Mouse (Mus musculus) CH12.LX (cell line): ENCODE results near the gene Tac2. TPM values are rescaled to one million over a fixed set of nuclear protein-coding genes. Genes with fewer than 3 reads are reported as not detected.
A peak's percentile ranks its signal among the peaks of the same experiment; 100 is the strongest.

Experiments used
- DNase-seq: peaks from one replicate; pipeline ENCODE4 v3.0.0-alpha.2; 2013; ENCODE audit errors: extremely low read depth
- H3K27ac ChIP-seq: 2 replicates; pipeline ENCODE4 v1.5.1; 2012; ENCODE audit warnings: low read depth, mild to moderate bottlenecking, control low read depth, moderate library complexity; ENCODE audit not compliant: insufficient read depth
- H3K27me3 ChIP-seq: replicated peaks from 2 replicates; pipeline ENCODE3; 2012; ENCODE audit warnings: inconsistent platforms
- H3K36me3 ChIP-seq, 2 experiments: replicated peaks in 1 of 2; 2 replicates each; pipeline versions ENCODE3 to v1.6.1; 2012; ENCODE audit warnings: inconsistent platforms in 1 of 2, low read length in 1 of 2, mild to moderate bottlenecking in 1 of 2, mixed read lengths in 1 of 2, moderate library complexity in 1 of 2; ENCODE audit not compliant: control insufficient read depth in 1 of 2, insufficient read depth in 1 of 2
- H3K4me1 ChIP-seq, 2 experiments: 2 replicates each; pipeline ENCODE4 v1.6.1; 2012; ENCODE audit warnings: inconsistent platforms in 1 of 2, moderate library complexity in 1 of 2; ENCODE audit not compliant: insufficient read depth in 2 of 2, control insufficient read depth in 1 of 2
- H3K4me2 ChIP-seq: 2 replicates; pipeline ENCODE4 v1.6.1; 2012; ENCODE audit warnings: low read depth, mild to moderate bottlenecking, control low read depth; ENCODE audit not compliant: poor library complexity, insufficient read depth, severe bottlenecking
- H3K4me3 ChIP-seq, 3 experiments: fragments of 150-350 bp in 1 of 3; sonication (generic) in 1 of 3; replicated peaks in 1 of 3; 2 replicates each; pipeline versions ENCODE3 to v1.5.1; 2011 to 2012; ENCODE audit warnings: low read depth in 2 of 3, low read length in 2 of 3, mild to moderate bottlenecking in 2 of 3, moderate library complexity in 2 of 3, control low read depth in 1 of 3, improper control_type of control experiment in 1 of 3, inconsistent platforms in 1 of 3, mixed read lengths in 1 of 3; ENCODE audit not compliant: poor library complexity in 1 of 3
- H3K79me2 ChIP-seq: replicated peaks from 2 replicates; pipeline ENCODE4 v1.6.1; 2012; ENCODE audit warnings: mild to moderate bottlenecking, moderate library complexity; ENCODE audit not compliant: control insufficient read depth, poor library complexity, insufficient read depth, severe bottlenecking; ENCODE audit errors: extremely low read depth
- H3K9ac ChIP-seq: 2 replicates; pipeline ENCODE4 v1.6.1; 2012; ENCODE audit warnings: low read depth, mild to moderate bottlenecking, control low read depth, moderate library complexity; ENCODE audit not compliant: insufficient read depth
- H3K9me3 ChIP-seq: replicated peaks from 2 replicates; pipeline ENCODE3; 2012; ENCODE audit warnings: low read length, inconsistent platforms, mixed read lengths
- BHLHE40 ChIP-seq: IDR thresholded peaks from 2 replicates; pipeline ENCODE4 v1.6.1; 2011; ENCODE audit warnings: mild to moderate bottlenecking, low read depth, low read length, improper control_type of control experiment
- CHD1 ChIP-seq: IDR thresholded peaks from 2 replicates; pipeline ENCODE4 v1.6.1; 2012; ENCODE audit warnings: low read depth, low read length, improper control_type of control experiment, inconsistent platforms
- CTCF ChIP-seq, 2 experiments: IDR thresholded peaks in 1 of 2; conservative IDR thresholded peaks in 1 of 2; 2 replicates each; pipeline ENCODE4 v1.5.1; 2011 to 2012; ENCODE audit warnings: low read depth in 2 of 2, low read length in 2 of 2, improper control_type of control experiment in 1 of 2, inconsistent platforms in 1 of 2, mild to moderate bottlenecking in 1 of 2, moderate library complexity in 1 of 2
- ELF1 ChIP-seq: IDR thresholded peaks from 2 replicates; pipeline ENCODE4 v1.6.1; 2014; ENCODE audit warnings: low read depth, mild to moderate bottlenecking, inconsistent platforms, low read length, improper control_type of control experiment
- GABPA ChIP-seq: IDR thresholded peaks from 2 replicates; pipeline ENCODE4 v1.6.1; 2012; ENCODE audit warnings: low read depth, low read length, improper control_type of control experiment, inconsistent platforms; ENCODE audit not compliant: insufficient replicate concordance
- IRF4 ChIP-seq: IDR thresholded peaks from 2 replicates; pipeline ENCODE4 v1.6.1; 2014; ENCODE audit warnings: low read depth, mild to moderate bottlenecking, inconsistent platforms, low read length, improper control_type of control experiment
- JUND ChIP-seq: conservative IDR thresholded peaks from 2 replicates; pipeline ENCODE4 v1.6.1; 2011; ENCODE audit warnings: low read depth, low read length, improper control_type of control experiment
- KAT2A ChIP-seq: IDR thresholded peaks from 2 replicates; pipeline ENCODE4 v1.6.1; 2012; ENCODE audit warnings: low read length, improper control_type of control experiment, inconsistent platforms; ENCODE audit not compliant: insufficient replicate concordance
- MAFK ChIP-seq: IDR thresholded peaks from 2 replicates; pipeline ENCODE4 v1.6.1; 2011; ENCODE audit warnings: low read length, improper control_type of control experiment; ENCODE audit not compliant: insufficient replicate concordance
- MAX ChIP-seq: IDR thresholded peaks from 2 replicates; pipeline ENCODE4 v1.6.1; 2011; ENCODE audit warnings: low read length, improper control_type of control experiment
- MXI1 ChIP-seq: IDR thresholded peaks from 2 replicates; pipeline ENCODE4 v1.6.1; 2011; ENCODE audit warnings: mild to moderate bottlenecking, low read depth, low read length, improper control_type of control experiment
- MYC ChIP-seq: IDR thresholded peaks from 2 replicates; pipeline ENCODE4 v1.6.1; 2011; ENCODE audit warnings: low read depth, mild to moderate bottlenecking, improper control_type of control experiment, low read length
- NELFE ChIP-seq: IDR thresholded peaks from 2 replicates; pipeline ENCODE4 v1.6.1; 2011; ENCODE audit warnings: low read depth, low read length, improper control_type of control experiment
- RAD21 ChIP-seq: IDR thresholded peaks from 2 replicates; pipeline ENCODE4 v1.6.1; 2011; ENCODE audit warnings: low read depth, mild to moderate bottlenecking, low read length, improper control_type of control experiment, moderate library complexity
- RCOR1 ChIP-seq: conservative IDR thresholded peaks from 2 replicates; pipeline ENCODE4 v1.6.1; 2012; ENCODE audit warnings: low read depth, mild to moderate bottlenecking, inconsistent platforms, low read length, improper control_type of control experiment
- SIN3A ChIP-seq: IDR thresholded peaks from 2 replicates; pipeline ENCODE4 v1.6.1; 2012; ENCODE audit warnings: low read length, improper control_type of control experiment, inconsistent platforms
- SMC3 ChIP-seq: IDR thresholded peaks from 2 replicates; pipeline ENCODE4 v1.6.1; 2011; ENCODE audit warnings: low read depth, low read length, improper control_type of control experiment
- UBTF ChIP-seq: IDR thresholded peaks from 2 replicates; pipeline ENCODE4 v1.6.1; 2012; ENCODE audit warnings: low read depth, mild to moderate bottlenecking, inconsistent platforms, low read length, improper control_type of control experiment, moderate library complexity
- USF1 ChIP-seq: IDR thresholded peaks from 2 replicates; pipeline ENCODE4 v1.6.1; 2014; ENCODE audit warnings: low read depth, mild to moderate bottlenecking, inconsistent platforms, low read length, improper control_type of control experiment
- USF2 ChIP-seq: conservative IDR thresholded peaks from 2 replicates; pipeline ENCODE4 v1.6.1; 2011; ENCODE audit warnings: low read depth, low read length, improper control_type of control experiment
- ZC3H11A ChIP-seq: IDR thresholded peaks from 2 replicates; pipeline ENCODE4 v1.6.1; 2012; ENCODE audit warnings: low read depth, mild to moderate bottlenecking, inconsistent platforms, low read length, improper control_type of control experiment
- ZMIZ1 ChIP-seq: IDR thresholded peaks from 2 replicates; pipeline ENCODE4 v1.6.1; 2012; ENCODE audit warnings: low read depth, mild to moderate bottlenecking, inconsistent platforms, low read length, improper control_type of control experiment
- ZNF384 ChIP-seq: IDR thresholded peaks from 2 replicates; pipeline ENCODE4 v1.6.1; 2012; ENCODE audit warnings: low read depth, low read length, improper control_type of control experiment, inconsistent platforms
- dilution Hi-C: fragments of 300-500 bp; cut with MboI; formaldehyde crosslinking; loops from 2 replicates; pipeline ENCODE4 v1.14.3; 2020; ENCODE audit warnings: low sequenced_read_pairs; ENCODE audit not compliant: extremely low pct_unique_long_range_greater_than_20kb, extremely low pct_ligation_motif_present
- in situ Hi-C: fragments of 300-500 bp; cut with MboI; formaldehyde crosslinking; loops from 3 replicates; pipeline ENCODE4 v1.14.3; 2019; ENCODE audit warnings: low sequenced_read_pairs, low pct_ligation_motif_present, low pct_unique_long_range_greater_than_20kb, mixed read lengths
- polyA plus RNA-seq: library from polyadenylated mRNA; unstranded; fragments of >175 nt; gene quantifications from 2 replicates; pipeline ENCODE4 v1.2.1, GENCODE M21; 2012; ENCODE audit warnings: low read depth; ENCODE audit not compliant: insufficient read length
- total RNA-seq, 2 experiments: library from RNA; depleted of rRNA; stranded (reverse); fragments of 300-350 nt in 1 of 2; fragments of >200 nt in 1 of 2; gene quantifications; 2 replicates each; pipeline ENCODE4 v1.2.3; 2012 to 2014

Gene Tac2
- total and polyA plus RNA-seq, 3 experiments: not detected

DNA sequence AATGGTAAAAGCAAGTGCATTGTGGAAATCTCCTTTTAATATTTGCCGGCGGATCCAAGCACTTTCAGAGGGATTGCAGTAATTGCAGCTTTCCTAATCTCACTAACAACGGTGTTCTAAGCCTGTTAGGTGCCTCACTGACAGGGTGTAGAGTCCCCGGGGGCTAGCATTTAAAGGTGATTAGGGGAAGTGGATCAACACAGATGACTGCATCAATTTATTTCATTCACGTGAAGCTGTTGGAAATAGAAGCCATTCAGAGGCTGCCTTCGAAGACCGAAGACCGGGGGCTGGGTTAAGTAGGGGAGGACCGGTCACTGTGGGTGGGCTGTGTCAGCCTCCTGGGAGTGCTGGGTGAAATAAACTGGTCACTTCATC lies 6.6 kb downstream of the Tac2 start:
- Histone ChIP-seq H3K9me3 (no peaks in the 10 kb centered on the region), H3K4me3 (no peak overlapping the region), H3K9ac (0 out of 2 replicates have a peak overlapping the region, but pooled peaks have one; percentile 13), H3K79me2 (no peaks in the 10 kb centered on the region), H3K27me3 (peaks cover 38% of the 10 kb centered on the region), H3K4me2 (no peak overlapping the region), H3K4me1 (peaks cover 10 to 14% of the 10 kb centered on the region in 2 experiments), H3K27ac (no peak overlapping the region), H3K36me3 (no peaks in the 10 kb centered on the region)
- no peak for TF ChIP-seq SIN3A
- no peak for TF ChIP-seq KAT2A
- no peak for TF ChIP-seq ZNF384
- TF ChIP-seq MYC: no peak
- TF ChIP-seq GABPA: no peak
- no peak for TF ChIP-seq MAX
- TF ChIP-seq JUND: no peak
- TF ChIP-seq ELF1: no peak
- no peak for TF ChIP-seq USF2
- TF ChIP-seq UBTF: no peak
- TF ChIP-seq RCOR1: no peak
- TF ChIP-seq MXI1: no peak
- no peak for TF ChIP-seq SMC3
- TF ChIP-seq BHLHE40: no peak
- no peak for DNase-seq
- in situ Hi-C loops (loop anchor here (5.0 to 25.0 kb wide), 4 partner anchors 34 to 206 kb away; no protein-coding TSS in a partner anchor), dilution Hi-C loops (no loop called here)

DNA sequence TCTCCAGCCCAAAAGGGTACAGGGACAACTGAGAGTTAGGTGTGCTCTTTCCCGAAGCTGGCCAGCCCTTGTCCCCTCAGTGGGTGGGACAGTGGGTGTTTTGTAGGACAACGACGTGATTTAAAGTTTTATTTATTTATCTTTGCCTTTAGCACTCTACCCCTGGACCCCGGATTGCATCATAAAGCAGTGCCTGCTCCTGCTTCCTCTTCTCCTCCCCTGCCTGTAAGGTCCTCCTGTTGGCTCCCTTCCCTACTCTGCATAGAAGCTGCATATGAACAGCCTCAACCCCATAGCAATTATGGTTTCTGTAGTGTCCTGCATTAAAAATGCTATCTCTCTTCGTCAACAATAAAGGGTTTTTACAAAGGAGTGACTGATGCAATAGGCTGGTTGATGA lies 7.1 kb downstream of the Tac2 start:
- H3K9ac ChIP-seq: 0 out of 2 replicates have a peak overlapping the region, but pooled peaks have one; percentile 13
- peak; percentile 3 for DNase-seq
- no peaks in the 10 kb centered on the region for H3K9me3 ChIP-seq
- no peaks in the 10 kb centered on the region for H3K79me2 ChIP-seq
- no peak overlapping the region for H3K4me2 ChIP-seq
- H3K27ac ChIP-seq: no peak overlapping the region
- peaks cover 10 to 14% of the 10 kb centered on the region in 2 experiments for H3K4me1 ChIP-seq
- no peaks in the 10 kb centered on the region for H3K36me3 ChIP-seq
- H3K27me3 ChIP-seq: peaks cover 38% of the 10 kb centered on the region
- dilution Hi-C loops: no loop called here
- TF ChIP-seq CHD1 (no peak), ZNF384 (peak; percentile 39; the same call in 1 of the 2 replicates)
- H3K4me3 ChIP-seq: no peak overlapping the region
- in situ Hi-C loops: loop anchor here (5.0 to 25.0 kb wide), 4 partner anchors 34 to 206 kb away; no protein-coding TSS in a partner anchor

GRCm38 (mm10) chr10:127734434-127734833 lies 10.2 kb downstream of the Tac2 start:
- TF ChIP-seq MAFK (no peak), IRF4 (no peak), RAD21 (peak; percentile 90), NELFE (no peak), MYC (0 out of 2 replicates have a peak, but pooled peaks have one; percentile 69), CTCF (conservative IDR thresholded peaks at IDR 0.05 in 1 of 2, IDR thresholded peaks at IDR 0.05 in 1 of 2; ENCODE audit: low read depth in 2 of 2, low read length in 2 of 2) (peak; percentile 17 to 91; a peak in 2 of 4 replicates), MXI1 (peak; percentile 83), USF1 (no peak), ZMIZ1 (no peak), ELF1 (no peak), ZC3H11A (peak; percentile 46; the same call in 1 of the 2 replicates), BHLHE40 (peak; percentile 98), MAX (0 out of 2 replicates have a peak, but pooled peaks have one; percentile 15), SMC3 (peak; percentile 88)
- TF ChIP-seq, all 38 proteins: peak for 8
- dilution Hi-C loops: no loop called here
- Histone ChIP-seq H3K9ac (peak overlapping the region; percentile 42), H3K79me2 (no peaks in the 10 kb centered on the region), H3K27ac (no peak overlapping the region), H3K36me3 (no peaks in the 10 kb centered on the region), H3K4me1 (peaks cover 10 to 24% of the 10 kb centered on the region in 2 experiments; a peak in 3 of 4 replicates), H3K4me2 (peak overlapping the region; percentile 61; the same call in 1 of the 2 replicates), H3K4me3 (no peak overlapping the region), H3K27me3 (peaks cover 20% of the 10 kb centered on the region), H3K9me3 (no peaks in the 10 kb centered on the region)
- in situ Hi-C loops: loop anchor here (5.0 to 25.0 kb wide), 4 partner anchors 37 to 203 kb away; no protein-coding TSS in a partner anchor
- peak; percentile 31 for DNase-seq
